Mouse (Mus musculus) spleen, adult 2 months (tissue): Measurements from ENCODE around the gene Nlrc5.

Source experiments
- CTCF ChIP-seq: fragments of 200-500 bp; IDR thresholded peaks from 2 replicates; pipeline ENCODE4 v1.5.1; 2011; ENCODE audit warnings: mild to moderate bottlenecking, inconsistent platforms; ENCODE audit not compliant: insufficient read depth, insufficient read length, insufficient replicate concordance; ENCODE audit errors: extremely low read depth
- POLR2A ChIP-seq: fragments of 200-500 bp; IDR thresholded peaks from 2 replicates; pipeline ENCODE4 v1.6.1; 2011; ENCODE audit warnings: low read depth, low read length, inconsistent platforms

- TF ChIP-seq POLR2A = no peak
- no peak for TF ChIP-seq CTCF
Observed at GRCm38 (mm10) chr8:94561256-94561655, 127.1 kb downstream of the Nlrc5 start.
